Mouse (Mus musculus) left cerebral cortex, adult 8-10 months (tissue): Measurements from ENCODE around the gene Vgll4. TPM values are rescaled to one million over a fixed set of nuclear protein-coding genes. Genes with fewer than 3 reads are reported as not detected.

ENCODE experiments used
- DNase-seq, 2 experiments: peaks; one replicate each; pipeline ENCODE4 v3.0.0; 2022; ENCODE audit warnings: low spot score in 2 of 2
- total RNA-seq, 4 experiments: library from RNA; stranded (reverse); gene quantifications; 2 replicates each; pipeline ENCODE4 v1.2.4; 2022

Vgll4 gene
- total RNA-seq, 4 experiments from 2014 or later, result 59.0 to 76.6 (median 62.4) TPM

- peak in 1 of 2 experiments; percentile 83 for DNase-seq
Observed at GRCm38 (mm10) chr6:114976915-114977419, 7.2 kb upstream of the Vgll4 start.

GRCm38 (mm10) chr6:114974331-114974730 lies 4.5 kb upstream of the Vgll4 start:
- DNase-seq, result no peak

GRCm38 (mm10) chr6:114972988-114973387 lies 3.2 kb upstream of the Vgll4 start:
- DNase-seq, result no peak

GRCm38 (mm10) chr6:114970895-114971294 lies 1.1 kb upstream of the Vgll4 start:
- DNase-seq, result no peak

- no peak for DNase-seq
Observed at GRCm38 (mm10) chr6:114970386-114970785, 592 bp upstream of the Vgll4 start.

GRCm38 (mm10) chr6:114968361-114969212 lies 1.2 kb downstream of the Vgll4 start:
- peak; percentile 82 to 91 for DNase-seq

- no peak for DNase-seq
Observed at GRCm38 (mm10) chr6:114967623-114968022, 2.2 kb downstream of the Vgll4 start.

- DNase-seq, result no peak
Observed at GRCm38 (mm10) chr6:114966396-114967154, 3.2 kb downstream of the Vgll4 start.

- no peak for DNase-seq
Observed at GRCm38 (mm10) chr6:114965802-114966201, 4.0 kb downstream of the Vgll4 start.

GRCm38 (mm10) chr6:114965396-114965795 lies 4.4 kb downstream of the Vgll4 start:
- no peak for DNase-seq

GRCm38 (mm10) chr6:114964235-114964634 lies 5.6 kb downstream of the Vgll4 start:
- DNase-seq, result no peak

GRCm38 (mm10) chr6:114963636-114964035 lies 6.2 kb downstream of the Vgll4 start:
- no peak for DNase-seq

- DNase-seq, result no peak
Observed at GRCm38 (mm10) chr6:114961276-114962068, 8.3 kb downstream of the Vgll4 start.

GRCm38 (mm10) chr6:114959012-114959398 lies 10.8 kb downstream of the Vgll4 start:
- no peak for DNase-seq

GRCm38 (mm10) chr6:114958249-114959011 lies 11.4 kb downstream of the Vgll4 start:
- DNase-seq, result no peak

GRCm38 (mm10) chr6:114957756-114958155 lies 12.0 kb downstream of the Vgll4 start:
- DNase-seq, result no peak

- no peak for DNase-seq
Observed at GRCm38 (mm10) chr6:114954496-114954895, 15.3 kb downstream of the Vgll4 start.

GRCm38 (mm10) chr6:114953601-114954000 lies 16.2 kb downstream of the Vgll4 start:
- DNase-seq, result no peak

- no peak for DNase-seq
Observed at GRCm38 (mm10) chr6:114952356-114952755, 17.4 kb downstream of the Vgll4 start.
